Mouse (Mus musculus) ES-Bruce4 (cell line): ENCODE measurements around the gene Shb.

Source experiments
- CTCF ChIP-seq: IDR thresholded peaks from one replicate; pipeline ENCODE4 v1.8.1; 2011; ENCODE audit warnings: low read depth, low read length
- EP300 ChIP-seq: IDR thresholded peaks from 2 replicates; pipeline ENCODE4 v1.6.1; 2011; ENCODE audit warnings: low read depth, low read length; ENCODE audit not compliant: insufficient read depth
- POLR2A ChIP-seq: IDR thresholded peaks from one replicate; pipeline ENCODE4 v1.8.1; 2011; ENCODE audit warnings: low read length; ENCODE audit not compliant: insufficient read depth

- TF ChIP-seq EP300 (no peak), CTCF (no peak), POLR2A (no peak)
Measured at GRCm38 (mm10) chr4:45493786-45494400, 38.4 kb downstream of the Shb start.
